Mouse (Mus musculus) testis, postnatal 10 days (tissue): Measurements from ENCODE around the gene Slc2a9.

ENCODE experiments used
- DNase-seq: peaks from one replicate; pipeline ENCODE4 v3.0.0; 2021; ENCODE audit warnings: low spot score

The Slc2a9 gene

GRCm38 (mm10) chr5:38372369-38372768 lies 130.6 kb downstream of the Slc2a9 start:
- no peak for DNase-seq

DNA sequence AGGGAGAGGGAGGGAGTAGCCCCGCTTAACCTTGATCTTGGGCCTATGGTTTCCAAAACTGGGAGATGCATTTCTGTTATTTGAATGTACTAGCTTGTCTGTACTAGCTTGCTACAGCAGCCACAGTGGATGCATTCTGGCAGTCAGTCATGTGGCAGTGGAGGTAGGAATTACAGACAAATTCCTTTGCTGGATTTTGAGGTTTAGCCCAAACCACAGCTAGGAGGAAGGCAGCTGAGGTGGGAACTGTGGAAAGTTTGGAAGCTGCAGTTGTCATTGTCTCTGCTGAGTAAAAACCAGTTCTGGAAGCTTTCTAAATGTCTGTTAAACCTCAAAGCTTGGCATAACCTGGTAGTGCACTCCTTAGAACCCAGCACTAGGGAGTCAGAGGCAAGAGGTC lies 131.6 kb downstream of the Slc2a9 start:
- DNase-seq = no peak

DNA sequence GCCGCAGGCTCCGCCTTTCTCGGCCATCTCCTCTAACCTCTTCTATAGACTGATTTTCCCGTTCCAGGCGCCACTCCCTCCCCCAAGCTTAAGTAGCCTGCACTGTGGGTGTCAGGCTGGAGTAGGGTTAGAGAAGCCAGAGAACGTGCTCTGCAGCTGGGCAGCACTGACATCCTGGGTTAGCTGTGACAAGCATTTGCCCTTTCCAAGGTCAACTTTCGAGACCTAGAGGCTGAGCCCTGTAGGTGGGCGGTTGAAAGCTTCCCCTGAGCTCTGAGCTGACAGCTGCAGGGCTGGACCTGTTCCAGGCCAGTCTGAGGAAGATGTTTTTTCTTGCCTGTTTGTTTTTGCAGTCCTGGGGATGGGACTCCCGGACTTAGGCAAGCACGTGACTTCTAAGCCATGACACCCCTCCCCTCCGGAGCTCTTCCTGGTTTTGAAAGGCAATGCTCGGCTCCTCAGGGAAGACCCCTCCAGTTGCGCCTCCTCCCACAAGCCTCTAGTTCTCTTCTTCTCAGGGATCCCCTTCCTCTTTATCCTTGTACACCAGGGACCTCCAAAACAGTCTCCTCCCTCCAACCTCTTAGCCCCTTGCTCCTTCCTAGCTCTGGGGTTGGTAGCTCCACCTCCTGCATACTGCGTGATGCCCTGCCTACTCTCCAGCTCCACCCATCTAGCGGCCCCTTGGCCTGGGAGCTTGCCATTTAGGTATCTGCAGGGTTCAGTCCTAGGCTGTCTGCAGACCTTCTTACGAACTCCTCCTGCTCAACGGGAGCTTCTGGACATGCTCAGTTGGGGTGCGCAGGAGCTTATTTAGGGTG lies 136.1 kb downstream of the Slc2a9 start:
- peak; percentile 73 for DNase-seq

DNA sequence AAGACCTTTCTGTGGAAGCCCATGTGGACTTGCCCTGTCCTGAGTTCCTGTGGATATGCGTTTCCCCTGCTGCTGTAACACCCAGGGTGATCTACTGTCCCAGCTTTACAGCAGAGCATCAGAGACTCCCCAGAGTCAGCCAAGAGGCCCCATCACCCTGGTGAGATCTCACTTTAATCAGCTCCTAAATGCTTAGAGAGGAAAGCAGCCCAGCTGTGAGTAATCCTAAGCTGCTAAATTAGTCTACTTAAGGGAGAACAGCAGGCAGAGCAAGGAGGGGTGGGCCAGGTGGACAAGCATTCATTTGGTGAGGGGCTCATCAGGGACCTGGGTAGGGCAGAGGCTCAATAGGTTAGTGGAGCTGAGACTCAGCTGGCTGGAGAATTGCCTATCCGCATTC lies 137.4 kb downstream of the Slc2a9 start:
- DNase-seq = no peak

DNA sequence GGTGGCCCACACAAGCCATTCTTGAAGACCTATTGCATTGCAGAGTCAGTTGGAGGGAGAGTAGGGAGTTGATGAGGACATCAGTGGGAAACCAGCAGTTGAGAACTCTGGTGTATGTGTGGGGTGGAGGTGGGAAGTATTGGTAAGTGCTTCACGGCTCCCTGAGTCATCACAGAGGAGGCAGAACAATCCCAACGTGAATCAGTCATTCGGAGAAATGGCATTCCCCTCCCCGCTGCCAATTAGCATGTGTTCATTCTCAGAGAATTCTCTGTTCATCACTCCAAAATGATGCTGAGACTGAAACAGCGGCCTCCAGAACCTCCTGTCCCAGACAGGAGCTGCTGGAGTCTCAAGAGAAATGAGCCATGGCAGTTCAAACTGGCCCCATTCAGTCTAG lies 138.5 kb downstream of the Slc2a9 start:
- DNase-seq = no peak

GRCm38 (mm10) chr5:38359716-38360115 lies 143.2 kb downstream of the Slc2a9 start:
- DNase-seq = no peak

DNA sequence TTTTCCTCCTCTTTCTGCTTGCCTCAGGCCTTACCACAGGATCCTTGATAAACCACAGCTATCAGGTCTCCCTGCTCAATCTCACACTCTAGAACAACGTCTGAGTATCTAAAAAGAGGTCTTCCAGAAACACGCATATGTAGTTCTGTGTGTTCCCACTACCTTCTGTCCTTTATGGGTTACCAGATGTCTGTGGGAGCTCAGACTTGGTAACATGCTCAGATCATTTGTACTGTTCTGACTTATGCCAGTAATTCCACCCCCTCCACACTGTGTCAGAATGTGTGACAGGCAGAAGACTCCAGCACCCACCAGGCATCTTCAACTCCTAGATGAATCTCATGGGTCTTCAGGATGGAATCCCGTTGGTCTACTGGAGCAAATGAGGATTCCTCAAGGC lies 146.0 kb downstream of the Slc2a9 start:
- no peak for DNase-seq

GRCm38 (mm10) chr5:38350351-38350929 lies 152.5 kb downstream of the Slc2a9 start:
- no peak for DNase-seq

DNA sequence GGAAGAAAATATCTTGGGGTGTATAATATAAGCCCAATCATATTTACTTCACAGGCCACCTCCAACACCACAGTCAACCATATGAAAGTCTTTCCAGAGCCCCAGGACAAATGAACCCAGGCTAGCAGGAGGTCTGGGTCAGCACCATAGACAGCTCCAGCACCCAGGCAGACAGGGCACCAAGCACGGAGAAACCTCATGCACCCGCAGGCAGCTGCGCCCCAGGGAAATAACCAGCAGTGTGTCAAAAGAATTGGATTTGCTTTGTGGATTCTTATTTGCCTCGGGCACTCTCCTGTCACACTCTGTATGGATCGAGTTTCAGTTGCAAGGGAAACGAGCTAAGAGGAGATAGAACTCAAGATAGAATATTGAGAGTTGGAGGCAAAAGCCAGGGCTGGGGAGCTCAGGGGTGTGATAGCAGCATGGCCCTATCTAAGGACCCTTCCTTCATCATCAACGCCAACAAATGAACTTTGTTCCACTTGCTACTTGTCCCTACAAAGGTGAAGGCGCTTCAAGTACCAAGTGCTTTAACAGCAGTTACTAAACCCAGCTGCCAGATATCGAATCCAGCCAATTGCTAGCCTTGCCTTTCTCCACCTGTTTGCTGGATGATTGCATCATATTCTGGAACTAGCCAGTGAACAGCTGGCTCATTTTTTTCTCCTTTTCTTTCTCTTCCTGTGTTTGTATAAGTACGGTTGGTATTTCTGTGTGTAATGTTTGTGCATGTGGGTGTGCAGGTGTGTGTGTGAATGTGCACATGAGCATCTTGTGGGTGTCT lies 156.1 kb downstream of the Slc2a9 start:
- DNase-seq = peak; percentile 66

DNA sequence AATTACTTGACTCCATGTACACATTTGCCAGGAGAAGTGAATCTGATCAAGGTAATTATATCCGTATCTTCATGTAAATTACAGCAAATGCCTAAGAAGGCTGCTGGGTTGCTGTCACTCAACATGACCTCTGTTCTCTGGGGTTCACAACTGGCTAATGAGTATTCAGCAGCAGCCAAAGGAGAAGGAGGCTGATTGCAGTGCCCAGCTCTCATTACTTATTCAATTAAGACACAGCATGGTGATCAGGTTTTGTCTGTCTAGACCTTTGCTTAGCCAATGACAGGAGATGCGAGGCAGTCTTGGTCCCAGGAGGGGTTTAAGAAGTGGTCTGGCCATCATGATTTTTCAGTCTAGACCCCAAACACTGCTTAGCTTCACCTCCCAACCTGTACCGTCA lies 159.8 kb downstream of the Slc2a9 start:
- no peak for DNase-seq

- no peak for DNase-seq
Observed at GRCm38 (mm10) chr5:38334582-38334981, 168.4 kb downstream of the Slc2a9 start.

- no peak for DNase-seq
Observed at GRCm38 (mm10) chr5:38333381-38333780, 169.6 kb downstream of the Slc2a9 start.

DNA sequence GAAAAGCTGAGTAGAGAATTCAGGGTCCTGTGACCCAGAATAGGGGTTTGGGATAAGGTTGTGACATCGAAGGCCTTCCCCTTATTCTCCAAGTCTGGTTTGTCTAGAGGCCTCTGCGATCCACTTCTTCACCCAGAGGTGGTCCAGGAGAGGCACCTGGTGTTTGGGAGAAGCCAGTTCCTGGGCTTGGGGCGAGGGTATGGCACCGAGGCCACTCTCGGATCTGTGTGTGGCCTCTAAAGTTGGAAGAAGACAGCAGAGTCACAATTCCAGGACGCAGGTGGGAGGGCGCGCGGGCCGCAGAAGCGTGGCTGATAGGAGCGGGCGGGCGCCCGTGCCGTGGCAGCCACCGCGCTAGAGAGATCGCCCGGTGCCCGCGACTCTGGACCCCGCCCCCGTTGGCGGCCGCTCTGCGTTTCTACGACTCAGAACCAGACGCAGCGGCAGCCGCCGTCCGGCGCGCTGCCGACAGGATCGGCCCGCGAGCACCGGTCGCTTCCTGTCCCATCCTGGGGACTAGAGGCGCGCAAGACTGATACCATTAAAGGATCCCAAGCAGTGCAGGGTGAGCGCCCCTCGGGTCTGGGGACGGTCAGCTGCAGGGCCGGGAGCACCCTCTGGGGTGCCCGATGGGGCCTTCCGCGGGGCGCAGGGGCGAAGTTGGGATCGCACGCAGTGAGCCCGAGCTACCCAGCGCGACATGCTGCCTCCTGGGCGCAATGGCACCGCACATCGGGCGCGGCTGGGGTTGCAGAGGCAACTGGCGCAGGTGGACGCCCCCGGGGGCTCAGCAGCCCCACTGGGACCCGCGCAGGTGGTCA lies 183.8 kb downstream of the Slc2a9 start, which contains the start of gene Drd5:
Drd5 (plus strand) TSS at position 402 of the 821 bp plus-strand sequence.
- DNase-seq = no peak

- no peak for DNase-seq
Observed at GRCm38 (mm10) chr5:38309795-38310194, 193.1 kb downstream of the Slc2a9 start.

DNA sequence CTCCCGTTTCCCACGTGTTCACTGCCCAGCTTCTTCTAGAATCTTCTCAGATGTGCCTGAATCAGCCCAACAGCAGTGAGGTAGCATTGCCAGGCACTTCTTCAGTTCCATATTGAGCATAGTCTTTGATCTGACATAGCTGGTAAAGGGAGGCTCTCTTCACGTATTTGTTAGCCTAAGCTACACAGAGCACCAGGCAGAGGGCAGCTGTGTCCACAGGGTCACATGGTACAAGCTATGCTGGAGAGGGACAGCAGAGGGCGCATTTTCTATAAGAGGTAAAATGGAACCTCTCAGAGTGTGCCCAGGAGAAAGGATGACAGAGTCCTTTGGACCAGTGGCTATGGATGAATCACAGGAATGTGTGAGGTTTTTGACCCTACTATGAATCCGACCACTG lies 194.1 kb downstream of the Slc2a9 start:
- DNase-seq = peak; percentile 68

DNA sequence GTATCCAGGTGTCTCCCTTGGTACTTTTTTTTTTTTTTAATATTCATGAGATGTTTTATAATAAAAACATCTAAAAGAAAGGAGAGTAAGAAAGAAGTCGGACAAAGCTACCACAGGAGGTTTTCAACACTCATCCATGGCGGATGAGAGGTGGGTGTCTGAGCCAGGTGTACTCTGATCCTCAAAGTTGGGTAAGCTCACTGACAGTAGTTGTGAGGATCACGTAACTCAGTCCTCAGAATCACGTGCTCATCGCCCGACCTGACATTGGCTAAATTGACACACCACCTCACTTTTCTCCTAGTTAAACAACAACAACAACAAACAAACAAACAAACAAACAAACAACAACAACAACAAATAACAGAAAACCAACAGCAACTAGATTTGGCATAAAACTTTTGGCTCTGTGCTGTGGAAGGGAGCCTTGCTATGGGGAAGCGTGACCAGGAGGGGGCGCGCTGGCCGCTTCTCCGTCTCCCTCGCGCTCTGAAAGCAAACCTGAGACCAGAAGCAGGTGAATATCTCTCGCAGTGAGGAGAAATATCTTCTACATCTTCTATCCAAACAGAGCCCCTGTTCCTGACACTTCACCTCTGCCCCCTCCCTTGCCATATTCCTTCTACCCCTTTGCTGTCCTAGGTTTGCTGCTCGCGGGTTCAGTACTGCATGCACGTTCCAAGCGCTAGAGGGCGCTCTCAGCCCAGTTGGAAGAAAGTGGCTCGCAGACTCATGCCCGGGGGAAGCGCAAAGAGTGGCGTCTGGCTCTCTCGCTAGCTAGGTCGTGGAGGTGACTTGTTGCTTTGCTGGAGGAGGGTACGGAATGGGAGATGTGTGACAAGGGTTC lies 195.5 kb downstream of the Slc2a9 start:
- peak; percentile 94 for DNase-seq

DNA sequence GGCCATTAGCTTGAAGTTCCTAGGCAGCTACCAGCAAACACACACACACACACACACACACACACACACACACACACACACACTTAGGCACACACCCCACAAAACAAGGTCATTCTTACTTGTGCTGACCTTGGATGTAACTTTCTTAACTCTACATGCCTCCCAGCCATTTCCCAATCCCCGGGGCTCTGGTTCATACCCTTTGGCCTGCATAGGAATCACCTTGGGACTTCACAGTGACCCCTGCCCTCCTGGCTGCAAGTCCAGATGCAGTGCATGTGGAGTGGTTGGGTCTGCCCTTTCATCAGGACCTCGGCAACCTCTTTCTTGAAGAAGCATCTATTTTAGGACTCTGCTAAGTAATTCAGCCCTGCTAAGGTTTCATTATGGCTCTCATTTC lies 197.7 kb downstream of the Slc2a9 start:
- DNase-seq = no peak

DNA sequence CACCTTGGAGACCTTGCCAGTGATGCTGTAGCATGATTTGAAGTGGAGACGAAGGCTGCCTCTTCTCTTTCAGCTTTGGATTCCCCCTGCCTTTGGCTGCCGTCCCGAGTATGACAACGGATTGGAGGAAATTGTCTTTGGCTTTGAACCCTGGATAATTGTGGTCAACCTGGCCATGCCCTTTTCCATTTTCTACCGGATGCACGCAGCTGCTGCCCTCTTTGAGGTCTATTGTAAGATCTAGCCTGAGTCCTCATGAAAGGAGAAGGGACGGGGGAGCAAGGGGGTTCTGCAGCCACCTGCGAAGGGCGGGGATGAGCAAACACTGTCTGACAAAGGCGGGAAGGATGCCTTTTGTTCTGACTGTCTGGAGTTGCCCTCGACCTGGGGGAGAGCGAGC lies 200.3 kb downstream of the Slc2a9 start:
- no peak for DNase-seq

DNA sequence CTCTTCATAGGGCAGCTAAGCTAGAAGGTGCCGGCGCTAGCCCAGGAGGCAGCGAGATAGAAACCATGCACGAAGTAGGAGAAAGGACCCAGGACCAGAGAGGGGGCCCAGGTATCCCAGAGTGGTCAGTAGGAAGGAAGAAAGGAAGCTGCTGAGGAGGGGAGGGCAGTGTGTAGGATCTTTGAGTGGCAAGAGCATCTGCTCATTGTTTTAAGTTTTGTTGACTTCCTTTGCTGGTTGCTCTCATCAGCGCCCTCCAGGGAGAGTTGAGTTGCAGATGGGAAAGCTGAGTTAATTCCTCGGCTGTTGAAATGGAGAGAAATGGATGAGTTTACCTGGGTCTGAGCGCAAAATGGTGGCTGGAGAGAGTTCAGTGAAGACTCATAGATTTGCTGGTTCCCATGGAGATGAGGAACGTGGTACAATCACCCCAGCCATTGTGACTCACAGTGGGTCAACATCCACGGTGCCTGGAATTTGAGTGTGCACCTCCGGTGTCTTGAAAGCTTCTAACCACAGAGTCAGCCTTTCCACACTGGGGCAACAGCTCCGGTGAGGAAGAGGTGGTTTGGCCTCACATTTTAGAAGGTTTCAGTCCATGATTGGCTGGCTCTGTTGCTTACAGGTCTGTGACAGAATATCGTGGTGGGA lies 201.1 kb downstream of the Slc2a9 start:
- no peak for DNase-seq
